Mouse (Mus musculus) spleen, adult 2 months (tissue): ENCODE measurements around the gene Axin1.

ENCODE experiments used
- CTCF ChIP-seq: fragments of 200-500 bp; IDR thresholded peaks from 2 replicates; pipeline ENCODE4 v1.5.1; 2011; ENCODE audit warnings: mild to moderate bottlenecking, inconsistent platforms; ENCODE audit not compliant: insufficient read depth, insufficient read length, insufficient replicate concordance; ENCODE audit errors: extremely low read depth
- POLR2A ChIP-seq: fragments of 200-500 bp; IDR thresholded peaks from 2 replicates; pipeline ENCODE4 v1.6.1; 2011; ENCODE audit warnings: low read depth, low read length, inconsistent platforms

GRCm38 (mm10) chr17:26202737-26203136 lies 64.2 kb downstream of the Axin1 start, which contains the start of gene Rgs11:
- no peak for TF ChIP-seq POLR2A
- no peak for TF ChIP-seq CTCF
